9 mouse cellular contexts compared by ENCODE assay signal in the genomic region with DNA sequence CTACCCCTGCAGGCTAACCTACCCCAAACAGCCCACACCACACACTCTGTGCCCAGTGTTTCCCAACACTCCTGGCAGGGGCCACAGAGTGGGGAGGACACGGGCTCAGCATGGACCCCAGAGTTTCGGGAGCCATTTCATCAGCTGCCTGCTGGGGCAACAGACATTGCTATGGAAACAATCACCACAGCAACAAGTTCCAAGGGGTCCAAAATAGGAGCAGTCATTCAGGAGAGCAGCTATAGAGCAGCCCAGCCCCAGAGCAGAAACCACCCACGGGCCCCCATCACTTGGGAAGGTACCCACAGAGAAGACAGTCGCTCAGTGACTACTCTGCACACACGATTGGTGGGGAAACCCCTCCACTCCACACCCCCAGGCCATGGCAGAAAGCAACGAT.
DNase-seq lines count a peak whose midpoint lies in the region; ATAC-seq lines count a peak whose summit lies in the region.
"Had no signal": no experiment of that assay in that cellular context is flagged by ENCODE, and none has a peak within 500 bp of the region (broad histone marks: within the 10 kb centered on the region; RNA-seq: fewer than 3 reads in every experiment).

No protein-coding gene starts in this region.

- 46% methylated on average over 6 of the region's 6 CpGs for WGBS in intestine, embryonic 14.5 days
- 55% methylated on average over 6 of the region's 6 CpGs for WGBS in intestine, embryonic 16.5 days
- 31% methylated on average over 6 of the region's 6 CpGs for WGBS in heart, embryonic 10.5 days
- WGBS in midbrain, embryonic 11.5 days: 19% methylated on average over 6 of the region's 6 CpGs
- WGBS in stomach, embryonic 16.5 days: 51% methylated on average over 6 of the region's 6 CpGs

- H3K4me3 ChIP-seq in intestine, embryonic 14.5 days (ENCODE audit: low read depth, low read length): no peak overlapping the region
- H3K4me3 ChIP-seq in intestine, embryonic 16.5 days (ENCODE audit: low read length): no peak overlapping the region
- no peak overlapping the region for H3K4me3 ChIP-seq in brown adipose tissue, adult 24 weeks (ENCODE audit: insufficient read depth, low read depth, low read length)
- no peak overlapping the region for H3K4me3 ChIP-seq in heart, embryonic 10.5 days
- no peak overlapping the region for H3K4me3 ChIP-seq in midbrain, embryonic 11.5 days (ENCODE audit: low read depth, low read length)
- H3K4me3 ChIP-seq in stomach, embryonic 16.5 days (replicated peaks; ENCODE audit: low read length): no peak overlapping the region
- H3K4me3 ChIP-seq: liver, embryonic 13.5 days had no signal

- no peak for DNase-seq in intestine, embryonic 14.5 days (ENCODE audit: low spot score)
- DNase-seq in heart, embryonic 10.5 days (ENCODE audit: low spot score): no peak
- DNase-seq in layer of hippocampus, postnatal 14 days (ENCODE audit: low spot score in 2 of 2): peak; percentile 77 to 92
- peak; percentile 95 for DNase-seq in midbrain, embryonic 11.5 days (ENCODE audit: low spot score, missing footprints)
- no peak for DNase-seq in testis, postnatal 14 days (ENCODE audit: low spot score)
- DNase-seq: liver, embryonic 13.5 days had no signal

- H3K27ac ChIP-seq in intestine, embryonic 14.5 days (ENCODE audit: low read depth): peak overlapping the region; percentile 8; the same call in 1 of the 2 replicates
- H3K27ac ChIP-seq in intestine, embryonic 16.5 days (ENCODE audit: low read length): no peak overlapping the region
- H3K27ac ChIP-seq in brown adipose tissue, adult 24 weeks (replicated peaks; ENCODE audit: low read depth, low read length): peak overlapping the region; percentile 94
- H3K27ac ChIP-seq in heart, embryonic 10.5 days: peak overlapping the region; percentile 63
- no peak overlapping the region for H3K27ac ChIP-seq in midbrain, embryonic 11.5 days (ENCODE audit: low read depth, low read length)
- peak overlapping the region; percentile 45; the same call in 1 of the 2 replicates for H3K27ac ChIP-seq in stomach, embryonic 16.5 days (ENCODE audit: low read length)
- H3K27ac ChIP-seq: liver, embryonic 13.5 days had no signal

- H3K4me2 ChIP-seq in intestine, embryonic 14.5 days (ENCODE audit: low read length): no peak overlapping the region
- H3K4me2 ChIP-seq in intestine, embryonic 16.5 days (ENCODE audit: low read depth, low read length): no peak overlapping the region
- peak overlapping the region; percentile 31; the same call in 1 of the 2 replicates for H3K4me2 ChIP-seq in midbrain, embryonic 11.5 days
- no peak overlapping the region for H3K4me2 ChIP-seq in stomach, embryonic 16.5 days (ENCODE audit: low read depth, low read length)
- H3K4me2 ChIP-seq: liver, embryonic 13.5 days had no signal

- no peaks in the 10 kb centered on the region for H3K27me3 ChIP-seq in intestine, embryonic 14.5 days (replicated peaks; ENCODE audit: control insufficient read depth, insufficient read depth, low read length)
- no peaks in the 10 kb centered on the region for H3K27me3 ChIP-seq in intestine, embryonic 16.5 days (replicated peaks; ENCODE audit: control insufficient read depth, insufficient read depth, low read length)
- no peaks in the 10 kb centered on the region for H3K27me3 ChIP-seq in heart, embryonic 10.5 days (ENCODE audit: insufficient read depth, poor library complexity, severe bottlenecking)
- no peaks in the 10 kb centered on the region for H3K27me3 ChIP-seq in midbrain, embryonic 11.5 days (ENCODE audit: control insufficient read depth, insufficient read depth, low read length)
- H3K27me3 ChIP-seq in stomach, embryonic 16.5 days (ENCODE audit: control insufficient read depth, insufficient read depth, low read length): no peaks in the 10 kb centered on the region
- H3K27me3 ChIP-seq: liver, embryonic 13.5 days had no signal

- ATAC-seq in intestine, embryonic 14.5 days (replicated peaks; ENCODE audit: low FRiP score, low TSS enrichment, low read depth): no peak
- ATAC-seq in intestine, embryonic 16.5 days: no peak
- ATAC-seq in midbrain, embryonic 11.5 days (ENCODE audit: low FRiP score): peak; percentile 53
- no peak for ATAC-seq in stomach, embryonic 16.5 days (ENCODE audit: insufficient read depth, low FRiP score)

- H3K36me3 ChIP-seq in intestine, embryonic 14.5 days (ENCODE audit: control insufficient read depth, insufficient read depth, low read length): peaks cover 10% of the 10 kb centered on the region; the same call in 1 of the 2 replicates
- H3K36me3 ChIP-seq in intestine, embryonic 16.5 days (ENCODE audit: control insufficient read depth, insufficient read depth, low read length): peaks cover 3% of the 10 kb centered on the region; the same call in 1 of the 2 replicates
- peaks cover 33% of the 10 kb centered on the region for H3K36me3 ChIP-seq in heart, embryonic 10.5 days
- no peaks in the 10 kb centered on the region for H3K36me3 ChIP-seq in midbrain, embryonic 11.5 days (ENCODE audit: control insufficient read depth, insufficient read depth, low read length)
- H3K36me3 ChIP-seq in stomach, embryonic 16.5 days (ENCODE audit: control insufficient read depth, insufficient read depth, low read length): no peaks in the 10 kb centered on the region; the same call in 1 of the 2 replicates

- H3K9ac ChIP-seq in intestine, embryonic 14.5 days (ENCODE audit: low read length): no peak overlapping the region
- H3K9ac ChIP-seq in intestine, embryonic 16.5 days (ENCODE audit: low read depth, low read length): no peak overlapping the region
- peak overlapping the region; percentile 30 for H3K9ac ChIP-seq in midbrain, embryonic 11.5 days (ENCODE audit: low read length)
- peak overlapping the region; percentile 7; the same call in 1 of the 2 replicates for H3K9ac ChIP-seq in stomach, embryonic 16.5 days (ENCODE audit: low read length)
- H3K9ac ChIP-seq: liver, embryonic 13.5 days had no signal

- no peaks in the 10 kb centered on the region for H3K9me3 ChIP-seq in intestine, embryonic 14.5 days (ENCODE audit: control insufficient read depth, low read length)
- no peaks in the 10 kb centered on the region for H3K9me3 ChIP-seq in intestine, embryonic 16.5 days (ENCODE audit: control insufficient read depth, low read length)
- no peaks in the 10 kb centered on the region for H3K9me3 ChIP-seq in heart, embryonic 10.5 days
- H3K9me3 ChIP-seq in midbrain, embryonic 11.5 days (ENCODE audit: control insufficient read depth, low read length): no peaks in the 10 kb centered on the region; the same call in 1 of the 2 replicates
- H3K9me3 ChIP-seq in stomach, embryonic 16.5 days (replicated peaks; ENCODE audit: control insufficient read depth, low read length): no peaks in the 10 kb centered on the region
- H3K9me3 ChIP-seq: liver, embryonic 13.5 days had no signal

- peaks cover 63% of the 10 kb centered on the region for H3K4me1 ChIP-seq in intestine, embryonic 14.5 days (replicated peaks; ENCODE audit: control insufficient read depth, insufficient read depth, low read length)
- H3K4me1 ChIP-seq in intestine, embryonic 16.5 days (ENCODE audit: control insufficient read depth, insufficient read depth, low read length): peaks cover 52% of the 10 kb centered on the region
- H3K4me1 ChIP-seq in brown adipose tissue, adult 24 weeks (ENCODE audit: control insufficient read depth, insufficient read depth, insufficient read length, low read length): peaks cover 52% of the 10 kb centered on the region
- H3K4me1 ChIP-seq in heart, embryonic 10.5 days: peaks cover 85% of the 10 kb centered on the region
- peaks cover 50% of the 10 kb centered on the region for H3K4me1 ChIP-seq in midbrain, embryonic 11.5 days (ENCODE audit: control insufficient read depth, insufficient read depth, low read length)
- H3K4me1 ChIP-seq in stomach, embryonic 16.5 days (ENCODE audit: control insufficient read depth, insufficient read depth, low read length): peaks cover 66% of the 10 kb centered on the region

Comparison
In these comparisons a context has a peak if more than half of its experiments do, and no peak if none do; other contexts are left out.
1. H3K27ac ChIP-seq: peak in intestine, embryonic 14.5 days (single experiment), brown adipose tissue, adult 24 weeks (single experiment), heart, embryonic 10.5 days (single experiment) and stomach, embryonic 16.5 days (single experiment); none in intestine, embryonic 16.5 days (single experiment) and midbrain, embryonic 11.5 days (single experiment).
2. DNase-seq: peak in layer of hippocampus, postnatal 14 days (2 of 2) and midbrain, embryonic 11.5 days (single experiment); none in intestine, embryonic 14.5 days (single experiment), heart, embryonic 10.5 days (single experiment) and testis, postnatal 14 days (single experiment).
3. H3K9ac ChIP-seq: peak in midbrain, embryonic 11.5 days (single experiment) and stomach, embryonic 16.5 days (single experiment); none in intestine, embryonic 14.5 days (single experiment) and intestine, embryonic 16.5 days (single experiment).